Mouse (Mus musculus): ENCODE measurements around the gene Glrp1. TPM values are rescaled to one million over a fixed set of nuclear protein-coding genes. Genes with fewer than 3 reads are reported as not detected.

Glrp1 gene
- polyA plus RNA-seq, 1 experiment from 2014 or later, result not detected

DNA sequence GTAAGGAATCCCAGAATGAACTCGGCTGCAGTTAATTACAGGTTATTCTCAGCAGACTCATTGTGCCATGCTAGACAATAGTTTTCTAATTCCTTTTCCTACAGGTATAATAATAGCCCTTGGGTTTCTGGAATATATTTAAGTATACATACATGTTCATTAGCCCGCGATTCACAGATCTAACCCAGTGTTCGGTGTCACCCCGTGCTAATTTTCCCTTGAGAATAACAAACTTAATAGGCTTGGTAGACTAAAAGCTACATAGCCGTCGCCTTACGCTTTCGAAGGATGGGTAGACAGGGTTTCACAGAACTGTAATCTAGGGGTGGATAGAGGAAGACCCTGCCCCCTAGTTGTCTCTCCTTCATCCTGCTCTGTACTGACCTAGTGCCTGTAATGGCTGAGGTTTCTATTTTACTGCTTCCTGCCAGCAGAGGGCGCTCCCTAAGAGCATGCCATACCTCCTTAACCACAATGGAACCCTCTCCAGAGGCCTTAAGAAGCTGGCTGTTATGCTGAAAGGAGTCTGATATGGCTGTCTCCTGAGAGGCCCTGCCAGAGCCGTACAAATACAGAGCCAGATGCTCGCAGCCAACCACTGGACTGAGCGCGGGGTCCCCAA lies 53.3 kb downstream of the Glrp1 start:
- H3K4me1 ChIP-seq, result 0 out of 2 replicates have a peak, but pooled peaks cover 2% of the 10 kb centered on the region
- peak; percentile 89 for ATAC-seq (ENCODE audit: low FRiP score)
- no peaks in the 10 kb centered on the region; the same call in 1 of the 2 replicates for H3K9me3 ChIP-seq (replicated peaks)
- H3K9ac ChIP-seq, result no peak overlapping the region
- no peaks in the 10 kb centered on the region for H3K27me3 ChIP-seq
- no peaks in the 10 kb centered on the region for H3K36me3 ChIP-seq
- H3K27ac ChIP-seq, result no peak overlapping the region
- H3K4me3 ChIP-seq, result no peak overlapping the region
- 57% methylated on average over 14 of the region's 14 CpGs for WGBS
- H3K4me2 ChIP-seq (replicated peaks), result no peak overlapping the region

DNA sequence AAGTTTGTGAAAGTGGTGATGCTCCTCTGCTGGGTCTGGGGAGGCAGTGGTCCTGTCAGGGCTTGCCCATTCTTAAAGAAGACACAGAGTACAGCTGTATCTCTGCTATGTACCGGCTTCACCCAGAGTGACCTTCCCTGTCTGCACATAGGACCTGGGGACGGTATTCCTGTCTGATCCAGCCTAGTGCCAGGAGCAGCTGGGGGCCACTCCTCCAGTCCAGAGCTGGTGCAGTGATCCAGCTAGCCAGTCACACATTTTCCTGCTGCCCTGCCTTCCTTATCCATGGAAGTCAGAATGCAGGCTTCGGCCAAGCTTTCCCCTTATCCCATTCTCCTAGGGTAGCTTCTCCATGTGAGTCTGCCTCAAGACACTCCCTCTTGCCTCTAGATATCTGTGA lies 54.1 kb downstream of the Glrp1 start:
- 65% methylated on average over 3 of the region's 3 CpGs for WGBS
- Histone ChIP-seq H3K36me3 (no peaks in the 10 kb centered on the region), H3K4me2 (replicated peaks) (no peak overlapping the region), H3K27me3 (no peaks in the 10 kb centered on the region), H3K27ac (no peak overlapping the region), H3K9ac (no peak overlapping the region), H3K4me1 (0 out of 2 replicates have a peak, but pooled peaks cover 2% of the 10 kb centered on the region), H3K4me3 (no peak overlapping the region), H3K9me3 (replicated peaks) (no peaks in the 10 kb centered on the region; the same call in 1 of the 2 replicates)
- ATAC-seq (ENCODE audit: low FRiP score), result no peak

DNA sequence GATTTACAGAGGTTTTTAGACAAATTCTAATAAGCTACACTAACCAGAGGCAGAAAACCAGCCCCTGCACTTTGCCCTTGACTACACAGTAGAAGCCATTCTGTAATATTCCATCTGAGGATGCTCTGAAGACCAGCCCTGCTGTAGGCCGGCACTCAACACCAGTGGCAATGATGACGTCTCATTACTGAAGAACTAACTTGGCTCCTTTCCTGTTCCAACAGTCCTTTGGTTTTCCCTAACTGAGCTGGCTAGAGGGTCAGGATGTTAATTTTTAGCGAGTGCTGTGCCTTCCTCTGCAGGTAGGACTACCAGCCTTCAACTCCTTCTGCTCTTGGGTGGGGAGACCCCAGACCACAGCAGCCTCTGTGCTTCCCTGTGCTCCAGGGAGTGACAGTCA lies 55.2 kb downstream of the Glrp1 start:
- no peak for ATAC-seq (ENCODE audit: low FRiP score)
- 55% methylated on average over 3 of the region's 3 CpGs for WGBS
- H3K9me3 ChIP-seq (replicated peaks), result no peaks in the 10 kb centered on the region; the same call in 1 of the 2 replicates
- no peak overlapping the region for H3K4me2 ChIP-seq (replicated peaks)
- H3K4me1 ChIP-seq, result 0 out of 2 replicates have a peak, but pooled peaks cover 2% of the 10 kb centered on the region
- H3K27ac ChIP-seq, result no peak overlapping the region
- H3K36me3 ChIP-seq, result no peaks in the 10 kb centered on the region
- no peak overlapping the region for H3K9ac ChIP-seq
- H3K4me3 ChIP-seq, result no peak overlapping the region
- H3K27me3 ChIP-seq, result no peaks in the 10 kb centered on the region

DNA sequence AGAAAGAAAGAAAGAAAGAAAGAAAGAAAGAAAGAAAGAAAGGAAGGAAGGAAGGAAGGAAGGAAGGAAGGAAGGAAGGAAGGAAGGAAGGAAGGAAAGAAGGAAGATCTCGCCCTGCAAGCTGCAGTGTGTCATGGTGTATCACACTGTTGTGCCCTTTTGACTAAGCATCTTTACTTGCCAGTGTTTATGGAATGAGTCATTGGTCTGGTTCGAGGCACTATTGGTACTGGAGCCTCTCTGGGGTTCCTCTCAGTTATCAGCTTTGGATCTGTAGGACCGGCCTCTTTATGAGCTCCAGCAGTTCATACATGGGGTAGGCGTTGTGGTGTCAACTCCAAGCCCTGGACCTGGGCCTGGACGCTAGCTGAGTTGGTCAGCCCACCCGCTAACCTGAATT lies 57.7 kb downstream of the Glrp1 start:
- no peaks in the 10 kb centered on the region for H3K27me3 ChIP-seq
- no peak overlapping the region for H3K4me3 ChIP-seq
- no peak overlapping the region for H3K9ac ChIP-seq
- no peak overlapping the region for H3K4me2 ChIP-seq (replicated peaks)
- H3K9me3 ChIP-seq (replicated peaks), result no peaks in the 10 kb centered on the region
- H3K36me3 ChIP-seq, result no peaks in the 10 kb centered on the region
- H3K27ac ChIP-seq, result no peak overlapping the region
- peaks cover 7% of the 10 kb centered on the region; the same call in 1 of the 2 replicates for H3K4me1 ChIP-seq
- no peak for ATAC-seq (ENCODE audit: low FRiP score)
- 84% methylated on average over 6 of the region's 6 CpGs for WGBS

DNA sequence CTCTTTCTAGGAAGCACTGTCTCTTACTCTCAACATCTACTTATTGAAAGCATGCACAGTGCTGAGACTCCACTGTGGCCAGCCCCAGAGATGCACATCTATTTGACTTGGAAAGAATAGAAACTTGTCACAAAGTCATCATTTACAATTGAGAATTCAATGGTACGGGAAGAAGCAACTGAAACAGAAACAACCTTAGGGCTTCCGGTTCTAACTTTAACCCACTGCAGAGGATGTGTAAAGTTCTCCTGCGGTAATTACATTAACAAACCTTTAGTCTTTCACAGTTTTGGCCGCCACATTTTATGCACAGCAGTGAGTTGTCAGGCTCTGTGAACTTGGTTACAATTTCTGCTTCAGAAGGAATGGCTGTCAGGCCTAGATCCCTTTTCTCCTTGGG lies 59.2 kb downstream of the Glrp1 start:
- WGBS, result 83% methylated on average over 4 of the region's 4 CpGs

More for the DNA sequence above, 59.2 kb downstream of the Glrp1 start:
- H3K27me3 ChIP-seq, result no peaks in the 10 kb centered on the region
- no peak overlapping the region for H3K4me3 ChIP-seq
- H3K9me3 ChIP-seq (replicated peaks), result no peaks in the 10 kb centered on the region
- H3K36me3 ChIP-seq, result no peaks in the 10 kb centered on the region
- no peak for ATAC-seq (ENCODE audit: low FRiP score)
- no peak overlapping the region for H3K27ac ChIP-seq
- H3K9ac ChIP-seq, result no peak overlapping the region
- no peak overlapping the region for H3K4me2 ChIP-seq (replicated peaks)
- H3K4me1 ChIP-seq, result peaks cover 7% of the 10 kb centered on the region; the same call in 1 of the 2 replicates

Other genes with a start within 250 kb of the Glrp1 start
- gene Hjurp, start 232.4 kb downstream of the Glrp1 start, polyA plus RNA-seq (2016; fragmentation: Nextera tagmentation; extraction: Ambion mirVana), result 167 and 169 TPM in 2 replicates
- gene Trpm8, start 232.4 kb downstream of the Glrp1 start, polyA plus RNA-seq (2016; fragmentation: Nextera tagmentation; extraction: Ambion mirVana), result not detected in 2 replicates
- not detected in 2 replicates for gene Spp2, start 103.1 kb downstream of the Glrp1 start, polyA plus RNA-seq (2016; fragmentation: Nextera tagmentation; extraction: Ambion mirVana)
- 49.4 and 49.8 TPM in 2 replicates for gene Arl4c, start 192.2 kb upstream of the Glrp1 start, polyA plus RNA-seq (2016; fragmentation: Nextera tagmentation; extraction: Ambion mirVana)